Mouse (Mus musculus): Measurements from ENCODE around the gene Spaca4.

Gene Spaca4

DNA sequence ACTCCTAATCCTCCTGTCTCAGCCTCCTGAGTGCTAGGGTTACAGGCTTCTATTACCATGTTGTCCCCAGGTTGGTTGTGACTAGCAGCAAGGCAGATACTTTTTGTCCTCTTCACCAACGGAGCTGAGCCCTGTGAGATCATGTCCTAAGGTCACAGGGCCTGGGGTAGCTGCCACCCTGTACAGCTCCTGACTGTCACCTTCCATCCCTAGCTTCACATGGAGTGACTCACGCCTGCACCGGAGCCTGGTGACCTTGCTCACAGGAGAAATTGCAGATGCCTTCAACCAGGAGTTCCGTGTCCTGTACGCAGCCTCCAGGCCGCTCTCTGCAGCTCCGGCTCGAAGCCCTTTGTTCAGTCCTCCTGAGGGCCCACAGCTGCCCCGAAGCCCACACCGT, 806 bp upstream of the Spaca4 start:
- no peak for DNase-seq

DNA sequence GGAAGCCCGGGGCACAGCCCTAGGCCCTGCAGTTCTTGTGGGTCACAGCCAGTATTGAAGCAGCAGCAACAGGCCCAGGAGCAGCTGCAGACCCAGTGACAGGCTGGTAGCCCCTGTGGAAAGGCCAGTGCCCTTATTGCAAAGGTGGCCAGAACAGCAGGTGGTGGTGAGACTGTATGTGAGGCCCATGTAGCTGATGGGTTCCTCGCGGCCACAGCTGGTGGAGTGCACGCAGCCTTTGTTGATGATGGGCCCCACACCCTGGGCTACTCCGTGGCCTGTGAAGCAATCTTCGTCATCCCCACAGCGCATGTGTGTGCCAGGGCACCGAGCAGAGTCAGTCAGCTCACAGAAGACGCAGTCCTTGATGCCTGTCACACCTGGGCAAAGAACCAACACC, 462 bp downstream of the Spaca4 start:
- no peak for DNase-seq

GRCm38 (mm10) chr7:45723781-45724180, 1.8 kb downstream of the Spaca4 start:
- no peak for DNase-seq

- DNase-seq: no peak
Measured at GRCm38 (mm10) chr7:45723301-45723700, 2.3 kb downstream of the Spaca4 start.

DNA sequence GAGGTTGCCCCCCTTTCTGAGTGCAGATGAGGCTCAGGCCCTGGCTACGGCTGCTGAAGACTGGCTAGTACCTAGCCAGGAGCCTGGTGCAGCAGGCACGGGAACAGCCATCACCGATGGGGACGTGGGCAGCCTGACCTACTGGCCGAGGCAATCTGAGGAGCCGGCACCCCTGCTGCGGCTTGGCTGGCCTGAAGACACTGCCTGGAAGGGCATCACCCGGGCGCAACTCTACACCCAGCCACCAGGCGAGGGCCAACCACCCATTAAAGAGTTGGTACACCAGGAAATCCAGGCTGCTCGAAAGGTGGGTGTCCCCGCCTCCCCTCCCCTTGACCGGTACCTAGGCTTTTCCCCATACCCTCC, 3.3 kb downstream of the Spaca4 start:
- DNase-seq: no peak

DNA sequence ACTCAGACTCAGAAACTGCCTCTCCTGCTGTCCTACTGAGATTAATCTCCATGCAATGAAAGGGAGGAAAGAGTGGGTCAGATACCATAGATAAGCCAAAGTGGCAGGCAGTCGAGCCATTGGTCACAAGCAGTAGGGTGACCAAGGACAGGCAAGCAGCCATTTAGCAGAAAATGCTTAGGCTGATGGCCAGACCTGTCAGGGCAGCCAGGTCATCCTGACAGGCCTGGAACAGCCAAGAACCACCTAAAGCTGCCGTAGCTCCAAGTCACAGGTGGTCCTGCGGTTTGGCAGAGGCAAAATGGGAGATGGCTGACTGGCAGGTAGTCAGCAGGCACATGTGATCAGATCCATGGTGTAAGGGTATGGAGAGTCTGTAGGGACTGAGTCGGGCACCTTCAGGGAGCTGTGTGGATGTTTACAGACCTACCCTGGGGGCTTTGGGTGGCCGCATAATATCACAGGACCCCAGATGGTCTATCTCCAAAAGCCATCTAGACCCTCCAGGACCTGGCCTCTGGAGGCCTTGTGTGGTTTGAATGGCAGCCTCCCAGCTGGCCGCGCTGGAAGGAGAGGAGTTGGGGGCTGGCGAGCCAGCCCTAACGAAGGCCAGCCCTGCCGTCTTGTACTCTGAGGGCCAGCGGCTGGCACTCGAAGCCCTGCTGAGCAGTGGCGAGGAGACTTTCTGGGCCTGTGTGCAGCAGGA, 3.8 kb downstream of the Spaca4 start:
- DNase-seq: no peak

DNA sequence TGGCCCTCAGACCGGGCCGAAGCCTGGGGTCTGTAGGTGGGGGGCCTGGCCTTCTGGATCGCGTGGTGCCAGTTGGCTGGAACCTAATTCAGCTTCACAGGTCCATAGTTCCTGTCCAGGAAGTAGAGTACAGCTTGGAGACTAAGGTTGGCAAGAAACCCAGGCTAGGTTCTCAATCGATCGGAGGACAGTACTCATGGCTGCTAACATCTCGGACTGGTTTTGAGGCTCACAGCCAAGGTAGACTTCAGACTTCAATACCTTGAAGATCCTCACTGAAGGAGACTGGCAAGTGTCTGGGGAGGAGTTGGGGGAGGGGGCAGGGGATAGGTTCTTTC, 4.4 kb downstream of the Spaca4 start:
- DNase-seq: no peak

GRCm38 (mm10) chr7:45720413-45721233, 5.0 kb downstream of the Spaca4 start, which contains the start of gene Fam83e:
Gene Fam83e, plus strand, starts transcription at chr7:45721212.
- no peak for DNase-seq

GRCm38 (mm10) chr7:45719738-45720412, 5.7 kb downstream of the Spaca4 start:
- DNase-seq: no peak

- no peak for DNase-seq
Measured at GRCm38 (mm10) chr7:45719180-45719579, 6.4 kb downstream of the Spaca4 start.

- DNase-seq: no peak
Measured at GRCm38 (mm10) chr7:45718331-45718730, 7.3 kb downstream of the Spaca4 start.

DNA sequence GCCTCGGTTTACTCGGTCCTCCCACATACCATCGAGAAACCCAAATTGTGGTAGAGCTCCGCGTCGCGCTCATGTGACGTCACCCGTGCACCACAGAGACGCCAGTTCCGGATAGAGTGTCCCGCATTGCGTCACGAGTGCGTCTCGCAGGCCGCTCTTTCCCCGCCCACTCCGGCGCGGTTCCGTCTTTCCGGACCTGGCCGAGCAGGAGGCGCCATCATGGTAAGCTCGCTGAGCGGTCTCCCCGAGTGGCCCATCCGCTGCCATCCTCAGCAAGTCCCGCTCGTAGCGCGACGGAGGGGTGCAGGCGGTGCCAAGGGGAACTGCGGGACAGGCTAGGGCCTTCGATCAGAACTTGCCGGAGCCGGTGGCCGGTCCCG, 7.7 kb downstream of the Spaca4 start, which contains the start of gene Sphk2:
TSS of gene Sphk2 (minus strand) at position 85 of the 380 bp plus-strand sequence.
- peak; percentile 99 for DNase-seq

GRCm38 (mm10) chr7:45716952-45717917, 8.4 kb downstream of the Spaca4 start:
- no peak for DNase-seq

GRCm38 (mm10) chr7:45716460-45716857, 9.2 kb downstream of the Spaca4 start:
- no peak for DNase-seq

GRCm38 (mm10) chr7:45715741-45716459, 9.7 kb downstream of the Spaca4 start:
- DNase-seq: no peak

DNA sequence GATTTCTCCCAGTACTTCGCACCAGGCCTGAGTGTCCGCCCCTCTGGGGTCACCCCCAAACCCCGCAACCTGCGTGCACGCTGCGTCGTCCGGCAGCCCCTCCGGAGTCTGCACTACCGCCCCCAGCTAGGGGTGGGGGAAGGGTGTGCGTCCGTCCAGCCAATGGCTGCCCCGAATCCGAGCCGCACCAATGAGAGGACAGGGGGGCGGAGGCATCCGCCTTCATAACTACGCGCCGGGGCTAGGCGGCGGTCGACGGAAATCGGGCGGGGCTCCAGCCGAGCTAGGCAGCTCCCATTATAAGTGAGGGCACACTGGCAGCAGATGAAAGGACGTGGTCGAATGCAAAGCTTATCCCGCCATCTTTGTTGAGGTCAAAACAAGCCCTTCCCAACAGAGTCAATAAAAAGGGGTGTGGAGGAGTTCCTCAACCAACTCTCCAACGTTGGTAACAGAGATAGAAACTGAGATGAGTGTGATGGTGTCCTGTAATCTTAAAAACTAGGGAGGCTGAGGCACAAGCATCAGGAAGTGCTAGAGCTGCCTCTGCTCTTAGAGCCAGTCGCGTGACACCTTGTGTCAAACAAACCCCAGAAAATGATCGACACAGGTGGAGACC, 10.4 kb downstream of the Spaca4 start, which contains the start of gene Rpl18:
TSS of gene Rpl18 (plus strand) at position 368 of the 619 bp plus-strand sequence.
- DNase-seq: peak; percentile 99

- no peak for DNase-seq
Measured at GRCm38 (mm10) chr7:45714630-45715089, 11.0 kb downstream of the Spaca4 start.

- DNase-seq: no peak
Measured at GRCm38 (mm10) chr7:45713881-45714520, 11.6 kb downstream of the Spaca4 start.

DNA sequence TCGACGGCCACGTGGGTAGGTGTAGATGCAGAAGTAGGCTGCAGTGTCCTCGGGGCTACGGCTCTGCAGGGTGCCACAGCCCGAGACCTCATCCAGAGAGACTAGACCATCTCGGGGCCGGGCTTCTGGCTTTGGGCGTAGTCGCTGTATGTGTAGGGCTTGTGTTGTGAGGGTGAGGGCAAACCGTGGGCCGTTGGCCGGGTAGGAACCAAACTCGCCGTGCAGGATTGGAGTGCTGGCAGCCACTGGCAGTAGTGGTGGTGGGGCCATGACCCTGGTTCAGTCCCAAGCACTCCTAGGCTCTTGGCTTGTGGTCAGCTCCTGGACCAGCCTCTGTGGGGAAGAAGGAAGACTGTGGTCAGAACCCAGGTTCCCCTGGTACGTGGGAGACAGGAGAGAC, 12.2 kb downstream of the Spaca4 start:
- DNase-seq: no peak

GRCm38 (mm10) chr7:45712022-45712757, 13.4 kb downstream of the Spaca4 start:
- no peak for DNase-seq
